Mouse (Mus musculus) liver, embryonic 13.5 days (tissue): ENCODE data around the gene Msrb2. TPM values are rescaled to one million over a fixed set of nuclear protein-coding genes. Genes with fewer than 3 reads are reported as not detected.

Experiments
- ATAC-seq: fragments of 200-750 bp; cut with Nextera tagmentation; 2 replicates; pipeline ENCODE4 v1.8.0; 2017; ENCODE audit warnings: low read depth, mild to moderate bottlenecking, moderate number of reproducible peaks, moderate library complexity
- DNase-seq: peaks from one replicate; pipeline ENCODE4 v3.0.0; 2022
- H3K27ac ChIP-seq: fragments of 300-500 bp; sonication (generic); 2 replicates; pipeline ENCODE4 v1.5.1; 2015; ENCODE audit warnings: moderate library complexity, mild to moderate bottlenecking, inconsistent platforms
- H3K27me3 ChIP-seq: fragments of 300-500 bp; sonication (generic); 2 replicates; pipeline ENCODE4 v1.6.1; 2015; ENCODE audit warnings: mild to moderate bottlenecking, inconsistent platforms
- H3K36me3 ChIP-seq: fragments of 300-500 bp; sonication (generic); 2 replicates; pipeline ENCODE4 v1.6.1; 2015; ENCODE audit warnings: mild to moderate bottlenecking, inconsistent platforms
- H3K4me1 ChIP-seq: fragments of 300-500 bp; sonication (generic); replicated peaks from 2 replicates; pipeline ENCODE4 v1.6.1; 2015; ENCODE audit warnings: inconsistent platforms
- H3K4me2 ChIP-seq: fragments of 300-500 bp; sonication (generic); 2 replicates; pipeline ENCODE4 v1.6.1; 2015; ENCODE audit warnings: inconsistent platforms, mild to moderate bottlenecking, moderate library complexity
- H3K4me3 ChIP-seq: fragments of 300-500 bp; sonication (generic); replicated peaks from 2 replicates; pipeline ENCODE4 v1.5.1; 2015; ENCODE audit warnings: mild to moderate bottlenecking, inconsistent platforms
- H3K9ac ChIP-seq: fragments of 300-500 bp; sonication (generic); 2 replicates; pipeline ENCODE4 v1.6.1; 2015; ENCODE audit warnings: mild to moderate bottlenecking, inconsistent platforms
- H3K9me3 ChIP-seq: fragments of 300-500 bp; sonication (generic); replicated peaks from 2 replicates; pipeline ENCODE4 v1.6.1; 2016; ENCODE audit warnings: inconsistent platforms
- WGBS: fragments of 180-500 bp; shearing (Covaris S2); methylation state at CpG from one replicate; pipeline ENCODE4 v1.1.7; 2015; ENCODE audit not compliant: insufficient replicate concordance; 5-methylcytosine and 5-hydroxymethylcytosine counted together
- polyA plus RNA-seq: library from polyadenylated mRNA; unstranded; fragments of >200 nt; fragmentation: Nextera tagmentation; extraction: Ambion mirVana; gene quantifications from 2 replicates; pipeline ENCODE4 v1.2.1, GENCODE M21; 2015

Msrb2 gene
- polyA plus RNA-seq, 1 experiment from 2014 or later, result 10.6 TPM

- DNase-seq, result no peak
- no peak for ATAC-seq
- Histone ChIP-seq H3K9ac (no peak overlapping the region), H3K36me3 (no peaks in the 10 kb centered on the region), H3K4me2 (no peak overlapping the region), H3K4me1 (no peaks in the 10 kb centered on the region), H3K4me3 (no peak overlapping the region), H3K27ac (no peak overlapping the region), H3K9me3 (no peaks in the 10 kb centered on the region), H3K27me3 (peaks cover 67% of the 10 kb centered on the region)
- 5% methylated on average over 10 of the region's 10 CpGs for WGBS
Measured at GRCm38 (mm10) chr2:19429031-19429430, 57.8 kb downstream of the Msrb2 start.

- H3K27ac ChIP-seq, result no peak overlapping the region
- no peak for ATAC-seq
- no peaks in the 10 kb centered on the region for H3K9me3 ChIP-seq
- no peak for DNase-seq
- no peaks in the 10 kb centered on the region for H3K36me3 ChIP-seq
- H3K4me1 ChIP-seq, result no peaks in the 10 kb centered on the region
- WGBS, result 6% methylated on average over 31 of the region's 31 CpGs
- H3K4me2 ChIP-seq, result no peak overlapping the region
- no peak overlapping the region for H3K9ac ChIP-seq
- H3K27me3 ChIP-seq, result peaks cover 77% of the 10 kb centered on the region
- no peak overlapping the region for H3K4me3 ChIP-seq
Measured at GRCm38 (mm10) chr2:19429691-19430690, 58.8 kb downstream of the Msrb2 start.

- Histone ChIP-seq H3K27me3 (peaks cover 80% of the 10 kb centered on the region), H3K9ac (no peak overlapping the region), H3K4me3 (no peak overlapping the region), H3K27ac (no peak overlapping the region), H3K4me2 (no peak overlapping the region), H3K4me1 (no peaks in the 10 kb centered on the region), H3K36me3 (no peaks in the 10 kb centered on the region), H3K9me3 (no peaks in the 10 kb centered on the region)
- 3% methylated on average over 33 of the region's 33 CpGs for whole genome bisulfite sequencing
- DNase-seq, result no peak
- ATAC-seq, result no peak
Measured at GRCm38 (mm10) chr2:19430746-19431145, 59.5 kb downstream of the Msrb2 start.

- Histone ChIP-seq H3K27me3 (peaks cover 84% of the 10 kb centered on the region), H3K4me3 (no peak overlapping the region), H3K27ac (no peak overlapping the region), H3K36me3 (no peaks in the 10 kb centered on the region), H3K9ac (no peak overlapping the region), H3K4me2 (no peak overlapping the region), H3K9me3 (no peaks in the 10 kb centered on the region), H3K4me1 (no peaks in the 10 kb centered on the region)
- ATAC-seq (no peak), DNase-seq (no peak)
- 2% methylated on average over 18 of the region's 18 CpGs for WGBS
Measured at GRCm38 (mm10) chr2:19431186-19431585, 59.9 kb downstream of the Msrb2 start.

GRCm38 (mm10) chr2:19431614-19432323, 60.5 kb downstream of the Msrb2 start:
- no peak overlapping the region for H3K4me2 ChIP-seq
- H3K4me1 ChIP-seq, result no peaks in the 10 kb centered on the region
- ATAC-seq (no peak), DNase-seq (no peak)
- no peak overlapping the region for H3K4me3 ChIP-seq
- H3K9me3 ChIP-seq, result no peaks in the 10 kb centered on the region
- peaks cover 81% of the 10 kb centered on the region for H3K27me3 ChIP-seq
- H3K27ac ChIP-seq, result no peak overlapping the region
- no peak overlapping the region for H3K9ac ChIP-seq
- 6% methylated on average over 41 of the region's 41 CpGs for WGBS
- H3K36me3 ChIP-seq, result no peaks in the 10 kb centered on the region

- ATAC-seq (no peak), DNase-seq (no peak)
Measured at GRCm38 (mm10) chr2:19444346-19444745, 73.1 kb downstream of the Msrb2 start.

More at GRCm38 (mm10) chr2:19444346-19444745, 73.1 kb downstream of the Msrb2 start:
- WGBS, result 4% methylated on average over 9 of the region's 9 CpGs
- peaks cover 81% of the 10 kb centered on the region for H3K27me3 ChIP-seq
- no peaks in the 10 kb centered on the region for H3K36me3 ChIP-seq
- H3K27ac ChIP-seq, result no peak overlapping the region
- no peak overlapping the region for H3K9ac ChIP-seq
- H3K4me2 ChIP-seq, result no peak overlapping the region
- H3K9me3 ChIP-seq, result no peaks in the 10 kb centered on the region
- no peak overlapping the region for H3K4me3 ChIP-seq
- no peaks in the 10 kb centered on the region for H3K4me1 ChIP-seq

Other genes with a start within 250 kb of the Msrb2 start
- 0.03 and 0.06 TPM in 2 replicates for gene Armc3, start 172.1 kb upstream of the Msrb2 start, polyA plus RNA-seq
- gene Ptf1a, start 74.2 kb downstream of the Msrb2 start, polyA plus RNA-seq, result not detected in 2 replicates
- gene 4921504E06Rik, start 182.5 kb downstream of the Msrb2 start, polyA plus RNA-seq, result not detected in 2 replicates